Mouse (Mus musculus): Measurements from ENCODE around the gene Acbd3.

The Acbd3 gene

GRCm38 (mm10) chr1:180762180-180762579 is 36.3 kb downstream of the Acbd3 start:
- DNase-seq (ENCODE audit: low spot score): no peak

GRCm38 (mm10) chr1:180762679-180763078 is 36.8 kb downstream of the Acbd3 start:
- DNase-seq (ENCODE audit: low spot score): no peak

GRCm38 (mm10) chr1:180763307-180763706 is 37.5 kb downstream of the Acbd3 start:
- no peak for DNase-seq (ENCODE audit: low spot score)

GRCm38 (mm10) chr1:180763828-180764227 is 38.0 kb downstream of the Acbd3 start:
- DNase-seq (ENCODE audit: low spot score): peak; percentile 88

- no peak for DNase-seq (ENCODE audit: low spot score)
Observed at GRCm38 (mm10) chr1:180765393-180765792, 39.5 kb downstream of the Acbd3 start.

- DNase-seq (ENCODE audit: low spot score): no peak
Observed at GRCm38 (mm10) chr1:180766557-180766956, 40.7 kb downstream of the Acbd3 start.

GRCm38 (mm10) chr1:180767541-180768333 is 41.9 kb downstream of the Acbd3 start:
- DNase-seq (ENCODE audit: low spot score): no peak

GRCm38 (mm10) chr1:180768334-180769168 is 42.7 kb downstream of the Acbd3 start:
- peak; percentile 87 for DNase-seq (ENCODE audit: low spot score)

- no peak for DNase-seq (ENCODE audit: low spot score)
Observed at GRCm38 (mm10) chr1:180771306-180771705, 45.5 kb downstream of the Acbd3 start.

GRCm38 (mm10) chr1:180771722-180772121 is 45.9 kb downstream of the Acbd3 start:
- DNase-seq (ENCODE audit: low spot score): no peak

- DNase-seq (ENCODE audit: low spot score): no peak
Observed at GRCm38 (mm10) chr1:180772291-180772690, 46.4 kb downstream of the Acbd3 start.

GRCm38 (mm10) chr1:180774664-180775063 is 48.8 kb downstream of the Acbd3 start:
- DNase-seq (ENCODE audit: low spot score): peak; percentile 57

- no peak for DNase-seq (ENCODE audit: low spot score)
Observed at GRCm38 (mm10) chr1:180775317-180775716, 49.5 kb downstream of the Acbd3 start.

GRCm38 (mm10) chr1:180775849-180776493 is 50.1 kb downstream of the Acbd3 start:
- no peak for DNase-seq (ENCODE audit: low spot score)

- no peak for DNase-seq (ENCODE audit: low spot score)
Observed at GRCm38 (mm10) chr1:180776494-180776893, 50.7 kb downstream of the Acbd3 start.

- no peak for DNase-seq (ENCODE audit: low spot score)
Observed at GRCm38 (mm10) chr1:180777289-180777659, 51.4 kb downstream of the Acbd3 start.

- peak; percentile 83 for DNase-seq (ENCODE audit: low spot score)
Observed at GRCm38 (mm10) chr1:180777660-180778402, 52.0 kb downstream of the Acbd3 start.

- DNase-seq (ENCODE audit: low spot score): no peak
Observed at GRCm38 (mm10) chr1:180778403-180778754, 52.5 kb downstream of the Acbd3 start.

GRCm38 (mm10) chr1:180778941-180779340 is 53.1 kb downstream of the Acbd3 start:
- DNase-seq (ENCODE audit: low spot score): no peak

- DNase-seq (ENCODE audit: low spot score): no peak
Observed at GRCm38 (mm10) chr1:180780291-180780690, 54.4 kb downstream of the Acbd3 start.

GRCm38 (mm10) chr1:180781250-180781649 is 55.4 kb downstream of the Acbd3 start:
- DNase-seq (ENCODE audit: low spot score): no peak

Measured in testis, postnatal 10 days (tissue).